Mouse (Mus musculus) C2C12 (cell line): Measurements from ENCODE around the gene Ifnar2. TPM values are rescaled to one million over a fixed set of nuclear protein-coding genes. Genes with fewer than 3 reads are reported as not detected.

Source experiments
- H3K27me3 ChIP-seq: one replicate; pipeline ENCODE4 v1.6.1; 2011; ENCODE audit not compliant: control insufficient read depth, insufficient read depth, insufficient read length
- H3K36me3 ChIP-seq: one replicate; pipeline ENCODE4 v1.6.1; 2011; ENCODE audit not compliant: control insufficient read depth, insufficient read depth
- H3K4me3 ChIP-seq: one replicate; pipeline ENCODE4 v1.5.1; 2011; ENCODE audit warnings: mild to moderate bottlenecking, control low read depth; ENCODE audit not compliant: poor library complexity, insufficient read depth, severe bottlenecking
- H3K79me2 ChIP-seq: one replicate; pipeline ENCODE4 v1.6.1; 2011; ENCODE audit not compliant: control insufficient read depth, insufficient read depth
- H3K79me3 ChIP-seq: one replicate; pipeline ENCODE4 v1.6.1; 2011; ENCODE audit warnings: low read depth, control low read depth
- H3ac ChIP-seq: one replicate; pipeline ENCODE3; 2011; ENCODE audit warnings: low read depth; ENCODE audit not compliant: control insufficient read depth, insufficient read length
- CEBPB ChIP-seq: IDR thresholded peaks from one replicate; pipeline ENCODE4 v1.6.1; 2011; ENCODE audit warnings: low read depth, mild to moderate bottlenecking, control low read depth, moderate library complexity
- CTCF ChIP-seq: IDR thresholded peaks from one replicate; pipeline ENCODE4 v1.5.1; 2011; ENCODE audit not compliant: control insufficient read depth, insufficient read depth, insufficient read length
- FOSL1 ChIP-seq: IDR thresholded peaks from one replicate; pipeline ENCODE4 v1.8.0; 2011; ENCODE audit warnings: mild to moderate bottlenecking, low read length; ENCODE audit not compliant: poor library complexity, insufficient read depth, severe bottlenecking
- MAX ChIP-seq: IDR thresholded peaks from one replicate; pipeline ENCODE4 v1.6.1; 2011; ENCODE audit warnings: mild to moderate bottlenecking, control low read depth
- MYOD1 ChIP-seq: IDR thresholded peaks from one replicate; pipeline ENCODE4 v1.6.1; 2011; ENCODE audit warnings: low read depth; ENCODE audit not compliant: control insufficient read depth, insufficient read length
- MYOG ChIP-seq: IDR thresholded peaks from one replicate; pipeline ENCODE4 v1.6.1; 2011; ENCODE audit not compliant: control insufficient read depth, insufficient read length; ENCODE audit errors: extremely low read depth
- USF1 ChIP-seq: IDR thresholded peaks from one replicate; pipeline ENCODE4 v1.6.1; 2011; ENCODE audit warnings: low read depth, mild to moderate bottlenecking, control low read depth, moderate library complexity
- long read RNA-seq, 2 experiments: library from polyadenylated mRNA; unstranded; transcript quantifications; one replicate each; pipeline ENCODE4 v2.0.0; 2019 to 2020
- polyA plus RNA-seq: library from polyadenylated mRNA; unstranded; fragments of >200 nt; fragmentation: generic; extraction: Trizol; gene quantifications from one replicate; pipeline ENCODE4 v1.2.1, GENCODE M21; 2012; ENCODE audit warnings: missing spikeins

Gene Ifnar2
- 22.3 TPM for polyA plus RNA-seq
- long read RNA-seq, experiment 1, transcript Ifnar2-203 (7 exons, 1,099 nt), result major isoform, 20 of 27 reads
- long read RNA-seq, experiment 1, partial matches to known transcripts, result 3 of 27 reads
- long read RNA-seq, experiment 1, other reads (novel, unspliced or antisense), result 1 of 27 reads
- long read RNA-seq, experiment 2, transcript Ifnar2-201 (9 exons, 3,047 nt), result major isoform, 39 of 78 reads
- long read RNA-seq, experiment 2, transcript Ifnar2-203 (7 exons, 1,099 nt), result minor isoform, 15 of 78 reads
- long read RNA-seq, experiment 2, transcript Ifnar2-202 (8 exons, 2,580 nt), result minor isoform, 9 of 78 reads
- long read RNA-seq, experiment 2, partial matches to known transcripts, result 0 of 78 reads
- long read RNA-seq, experiment 2, other reads (novel, unspliced or antisense), result 14 of 78 reads

- no peaks in the 10 kb centered on the region for H3K36me3 ChIP-seq
- no peaks in the 10 kb centered on the region for H3K27me3 ChIP-seq
- peak within 1 kb of the TSS; percentile 75 for H3K4me3 ChIP-seq
- H3K79me3 ChIP-seq, result peaks cover 20% of the 10 kb centered on the region
- peaks cover 33% of the 10 kb centered on the region for H3K79me2 ChIP-seq
- peak within 1 kb of the TSS; percentile 75 for H3ac ChIP-seq
- TF ChIP-seq USF1, result no peak
- TF ChIP-seq MAX, result peak; percentile 29
Observed at GRCm38 (mm10) chr16:91372577-91373472, at the start of gene Ifnar2. TSS of gene Ifnar2 (plus strand) at chr16:91372783.

- Histone ChIP-seq H3K79me2 (no peaks in the 10 kb centered on the region), H3K4me3 (no peak overlapping the region), H3K36me3 (no peaks in the 10 kb centered on the region), H3K27me3 (peaks cover 36% of the 10 kb centered on the region), H3ac (no peak overlapping the region), H3K79me3 (no peaks in the 10 kb centered on the region)
- TF ChIP-seq MYOD1, result no peak
- TF ChIP-seq FOSL1, result no peak
- no peak for TF ChIP-seq MYOG
- no peak for TF ChIP-seq USF1
- no peak for TF ChIP-seq MAX
- no peak for TF ChIP-seq CTCF
- no peak for TF ChIP-seq CEBPB
Observed at GRCm38 (mm10) chr16:91327605-91328004, 45.0 kb upstream of the Ifnar2 start.

- no peak overlapping the region for H3K4me3 ChIP-seq
- H3K36me3 ChIP-seq, result no peaks in the 10 kb centered on the region
- peaks cover 32% of the 10 kb centered on the region for H3K27me3 ChIP-seq
- no peak for TF ChIP-seq CEBPB
- no peak for TF ChIP-seq MYOG
- no peak for TF ChIP-seq CTCF
- TF ChIP-seq FOSL1, result no peak
- no peak for TF ChIP-seq MAX
- no peak for TF ChIP-seq USF1
- no peak for TF ChIP-seq MYOD1
- no peaks in the 10 kb centered on the region for H3K79me2 ChIP-seq
- H3K79me3 ChIP-seq, result no peaks in the 10 kb centered on the region
- no peak overlapping the region for H3ac ChIP-seq
Observed at GRCm38 (mm10) chr16:91328922-91329321, 43.7 kb upstream of the Ifnar2 start.

DNA sequence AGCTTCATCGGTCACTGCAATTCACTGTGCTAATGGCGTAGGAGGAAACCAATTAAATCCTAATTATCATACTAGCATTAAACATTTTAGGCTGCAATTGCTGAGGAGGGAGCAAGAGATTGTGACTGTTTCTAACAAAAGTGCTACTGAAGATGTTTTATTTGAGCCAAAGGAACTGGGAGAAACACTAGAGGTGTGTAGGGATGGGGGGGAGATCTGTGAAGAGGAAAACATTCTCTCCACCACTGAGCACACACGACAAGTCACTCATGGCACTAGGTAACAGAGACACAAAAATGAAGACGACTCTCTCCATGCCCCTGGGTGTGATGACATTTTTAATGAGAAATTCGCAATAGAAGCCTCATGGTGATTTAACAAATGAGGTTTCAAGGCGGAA is 42.1 kb upstream of the Ifnar2 start:
- Histone ChIP-seq H3K27me3 (peaks cover 37% of the 10 kb centered on the region), H3K79me3 (no peaks in the 10 kb centered on the region), H3K4me3 (no peak overlapping the region), H3ac (no peak overlapping the region), H3K79me2 (no peaks in the 10 kb centered on the region), H3K36me3 (no peaks in the 10 kb centered on the region)
- no peak for TF ChIP-seq MYOG
- no peak for TF ChIP-seq FOSL1
- no peak for TF ChIP-seq MYOD1
- TF ChIP-seq CEBPB, result no peak
- TF ChIP-seq USF1, result no peak
- TF ChIP-seq MAX, result no peak
- TF ChIP-seq CTCF, result no peak

DNA sequence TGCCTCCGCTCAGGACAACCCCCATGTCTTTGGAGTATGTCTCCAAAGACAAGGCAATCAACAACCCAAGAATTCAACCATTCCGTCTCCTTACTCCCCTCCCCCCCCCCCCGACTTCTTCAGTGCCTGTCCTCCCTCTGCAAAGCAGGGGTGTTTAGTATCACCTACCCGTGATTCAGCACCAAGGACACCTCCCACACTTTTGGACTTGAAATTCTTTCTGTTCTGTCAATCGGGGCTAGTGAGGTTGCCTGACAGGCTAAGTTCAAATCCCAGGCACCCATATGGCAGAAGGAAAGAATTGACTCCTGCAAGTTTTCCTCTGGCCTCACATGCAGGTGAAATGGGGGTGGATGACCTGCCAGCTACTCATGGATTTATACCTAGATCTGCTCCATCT is 41.4 kb upstream of the Ifnar2 start:
- no peak overlapping the region for H3K4me3 ChIP-seq
- H3ac ChIP-seq, result no peak overlapping the region
- no peaks in the 10 kb centered on the region for H3K79me3 ChIP-seq
- H3K79me2 ChIP-seq, result no peaks in the 10 kb centered on the region
- H3K36me3 ChIP-seq, result no peaks in the 10 kb centered on the region
- no peak for TF ChIP-seq CTCF
- TF ChIP-seq USF1, result no peak
- no peak for TF ChIP-seq FOSL1
- H3K27me3 ChIP-seq, result peaks cover 44% of the 10 kb centered on the region

DNA sequence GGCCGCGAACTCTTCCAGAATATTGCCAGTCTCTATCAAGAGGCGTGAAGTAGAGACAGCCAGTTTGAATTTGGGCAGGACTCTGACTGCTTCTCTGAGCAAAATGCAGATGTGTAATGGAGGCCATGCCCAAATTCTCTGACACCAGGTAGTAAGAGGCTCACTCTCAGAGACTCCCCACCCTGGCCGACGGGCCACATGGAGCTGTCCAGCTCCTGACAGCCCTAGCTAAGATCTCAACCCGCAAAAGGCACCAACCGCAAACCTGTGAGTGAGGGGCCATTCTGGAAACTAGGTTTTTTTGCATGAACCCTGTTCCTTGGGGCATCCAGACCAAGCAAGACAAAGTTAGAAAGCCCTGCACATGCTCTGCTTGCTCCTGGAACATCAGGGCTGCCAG is 39.7 kb upstream of the Ifnar2 start:
- no peak overlapping the region for H3ac ChIP-seq
- H3K79me2 ChIP-seq, result no peaks in the 10 kb centered on the region
- peaks cover 45% of the 10 kb centered on the region for H3K27me3 ChIP-seq
- no peaks in the 10 kb centered on the region for H3K79me3 ChIP-seq
- H3K36me3 ChIP-seq, result no peaks in the 10 kb centered on the region
- H3K4me3 ChIP-seq, result no peak overlapping the region
- TF ChIP-seq FOSL1 (no peak), MYOD1 (no peak), MAX (no peak), USF1 (no peak), CTCF (no peak), MYOG (no peak), CEBPB (no peak)
